Mouse (Mus musculus) hindbrain, embryonic 16.5 days (tissue): ENCODE data around the gene Ascl3. TPM values are rescaled to one million over a fixed set of nuclear protein-coding genes. Genes with fewer than 3 reads are reported as not detected.

Experiments
- ATAC-seq: fragments of 200-750 bp; cut with Nextera tagmentation; 2 replicates; pipeline ENCODE4 v1.8.0; 2017; ENCODE audit warnings: moderate TSS enrichment, moderate library complexity
- H3K27ac ChIP-seq: fragments of 300-500 bp; sonication (generic); 2 replicates; pipeline ENCODE4 v1.5.1; 2014; ENCODE audit warnings: low read depth, mild to moderate bottlenecking, control low read depth, low read length, moderate library complexity
- H3K27me3 ChIP-seq: fragments of 300-500 bp; sonication (generic); replicated peaks from 2 replicates; pipeline ENCODE4 v1.6.1; 2014; ENCODE audit warnings: low read length; ENCODE audit not compliant: control insufficient read depth, insufficient read depth
- H3K36me3 ChIP-seq: fragments of 300-500 bp; sonication (generic); 2 replicates; pipeline ENCODE4 v1.6.1; 2014; ENCODE audit warnings: mild to moderate bottlenecking, low read length, moderate library complexity, mixed read lengths; ENCODE audit not compliant: control insufficient read depth, insufficient read depth
- H3K4me1 ChIP-seq: fragments of 300-500 bp; sonication (generic); 2 replicates; pipeline ENCODE4 v1.6.1; 2014; ENCODE audit warnings: low read depth, low read length; ENCODE audit not compliant: control insufficient read depth, insufficient read depth
- H3K4me2 ChIP-seq: fragments of 300-500 bp; sonication (generic); 2 replicates; pipeline ENCODE4 v1.6.1; 2014; ENCODE audit warnings: mild to moderate bottlenecking, low read length, control low read depth, moderate library complexity
- H3K4me3 ChIP-seq: fragments of 300-500 bp; sonication (generic); 2 replicates; pipeline ENCODE4 v1.5.1; 2014; ENCODE audit warnings: mild to moderate bottlenecking, low read length, control low read depth, moderate library complexity
- H3K9ac ChIP-seq: fragments of 300-500 bp; sonication (generic); 2 replicates; pipeline ENCODE4 v1.6.1; 2014; ENCODE audit warnings: low read depth, mild to moderate bottlenecking, control low read depth, low read length, moderate library complexity
- H3K9me3 ChIP-seq: fragments of 300-500 bp; sonication (generic); 2 replicates; pipeline ENCODE4 v1.6.1; 2014; ENCODE audit warnings: mild to moderate bottlenecking, low read length, moderate library complexity; ENCODE audit not compliant: control insufficient read depth
- WGBS: fragments of 180-500 bp; shearing (Covaris S2); extraction: QIAGEN DNeasy Blood & Tissue Kit; methylation state at CpG from one replicate; pipeline ENCODE4 v1.1.7; 2014; 5-methylcytosine and 5-hydroxymethylcytosine counted together
- polyA plus RNA-seq: library from polyadenylated mRNA; unstranded; fragments of >200 nt; fragmentation: Nextera tagmentation; extraction: Ambion mirVana; gene quantifications from 2 replicates; pipeline ENCODE4 v1.2.1, GENCODE M21; 2015

Gene Ascl3
- polyA plus RNA-seq, 1 experiment from 2014 or later = 0.54 TPM

GRCm38 (mm10) chr7:109680284-109680683, 51.2 kb downstream of the Ascl3 start:
- no peak overlapping the region for H3K27ac ChIP-seq
- ATAC-seq = no peak
- 92% methylated on average over 2 of the region's 2 CpGs for WGBS

More at GRCm38 (mm10) chr7:109680284-109680683, 51.2 kb downstream of the Ascl3 start:
- Histone ChIP-seq H3K9ac (no peak overlapping the region), H3K4me1 (no peaks in the 10 kb centered on the region), H3K4me2 (no peak overlapping the region), H3K36me3 (no peaks in the 10 kb centered on the region), H3K27me3 (no peaks in the 10 kb centered on the region), H3K4me3 (no peak overlapping the region), H3K9me3 (no peaks in the 10 kb centered on the region)

Other genes with a start within 250 kb of the Ascl3 start
- gene Trim66, start 223.6 kb downstream of the Ascl3 start, polyA plus RNA-seq = 0.91 and 1.4 TPM in 2 replicates
- gene Rpl27a, start 212.6 kb downstream of the Ascl3 start, polyA plus RNA-seq = 76.0 and 80.8 TPM in 2 replicates
- gene St5, start 28.1 kb downstream of the Ascl3 start, polyA plus RNA-seq = 21.3 and 27.5 TPM in 2 replicates
- 16.7 and 17.7 TPM in 2 replicates for gene Akip1, start 28.0 kb downstream of the Ascl3 start, polyA plus RNA-seq
- 0.28 and 0.31 TPM in 2 replicates for gene BC051019, start 7.9 kb downstream of the Ascl3 start, polyA plus RNA-seq
- gene Tmem9b, start 21.1 kb upstream of the Ascl3 start, polyA plus RNA-seq = 138 and 147 TPM in 2 replicates
- 16.4 and 21.6 TPM in 2 replicates for gene Nrip3, start 50.3 kb upstream of the Ascl3 start, polyA plus RNA-seq
- 2.5 TPM in 2 replicates for gene Scube2, start 134.0 kb upstream of the Ascl3 start, polyA plus RNA-seq
- gene Dennd5a, start 228.7 kb upstream of the Ascl3 start, polyA plus RNA-seq = 34.6 and 36.5 TPM in 2 replicates